Mouse (Mus musculus) midbrain, embryonic 13.5 days (tissue): Measurements from ENCODE around the gene Ptprm. TPM values are rescaled to one million over a fixed set of nuclear protein-coding genes. Genes with fewer than 3 reads are reported as not detected.

Source experiments
- ATAC-seq: fragments of 200-750 bp; cut with Nextera tagmentation; 2 replicates; pipeline ENCODE4 v1.8.0; 2017; ENCODE audit warnings: mild to moderate bottlenecking, moderate TSS enrichment, moderate library complexity
- H3K27ac ChIP-seq: fragments of 300-500 bp; sonication (generic); 2 replicates; pipeline ENCODE4 v1.5.1; 2015; ENCODE audit warnings: inconsistent platforms, mild to moderate bottlenecking, moderate library complexity
- H3K27me3 ChIP-seq: fragments of 300-500 bp; sonication (generic); 2 replicates; pipeline ENCODE4 v1.6.1; 2015; ENCODE audit warnings: mild to moderate bottlenecking, inconsistent platforms
- H3K36me3 ChIP-seq: fragments of 300-500 bp; sonication (generic); 2 replicates; pipeline ENCODE4 v1.6.1; 2015; ENCODE audit warnings: mild to moderate bottlenecking, inconsistent platforms
- H3K4me1 ChIP-seq: fragments of 300-500 bp; sonication (generic); replicated peaks from 2 replicates; pipeline ENCODE4 v1.6.1; 2015; ENCODE audit warnings: inconsistent platforms
- H3K4me2 ChIP-seq: fragments of 300-500 bp; sonication (generic); replicated peaks from 2 replicates; pipeline ENCODE4 v1.6.1; 2015; ENCODE audit warnings: moderate library complexity, mild to moderate bottlenecking, inconsistent platforms
- H3K4me3 ChIP-seq: fragments of 300-500 bp; sonication (generic); replicated peaks from 2 replicates; pipeline ENCODE4 v1.5.1; 2015; ENCODE audit warnings: mild to moderate bottlenecking, inconsistent platforms
- H3K9ac ChIP-seq: fragments of 300-500 bp; sonication (generic); replicated peaks from 2 replicates; pipeline ENCODE4 v1.6.1; 2015; ENCODE audit warnings: mild to moderate bottlenecking, inconsistent platforms
- H3K9me3 ChIP-seq: fragments of 300-500 bp; sonication (generic); 2 replicates; pipeline ENCODE4 v1.6.1; 2016; ENCODE audit warnings: mild to moderate bottlenecking, inconsistent platforms
- WGBS: fragments of 180-500 bp; shearing (Covaris S2); methylation state at CpG from one replicate; pipeline ENCODE4 v1.1.7; 2015; 5-methylcytosine and 5-hydroxymethylcytosine counted together
- polyA plus RNA-seq: library from polyadenylated mRNA; unstranded; fragments of >200 nt; fragmentation: Nextera tagmentation; extraction: Ambion mirVana; gene quantifications from 2 replicates; pipeline ENCODE4 v1.2.1, GENCODE M21; 2015

Gene Ptprm
- polyA plus RNA-seq, 1 experiment from 2014 or later, result 10.6 TPM

DNA sequence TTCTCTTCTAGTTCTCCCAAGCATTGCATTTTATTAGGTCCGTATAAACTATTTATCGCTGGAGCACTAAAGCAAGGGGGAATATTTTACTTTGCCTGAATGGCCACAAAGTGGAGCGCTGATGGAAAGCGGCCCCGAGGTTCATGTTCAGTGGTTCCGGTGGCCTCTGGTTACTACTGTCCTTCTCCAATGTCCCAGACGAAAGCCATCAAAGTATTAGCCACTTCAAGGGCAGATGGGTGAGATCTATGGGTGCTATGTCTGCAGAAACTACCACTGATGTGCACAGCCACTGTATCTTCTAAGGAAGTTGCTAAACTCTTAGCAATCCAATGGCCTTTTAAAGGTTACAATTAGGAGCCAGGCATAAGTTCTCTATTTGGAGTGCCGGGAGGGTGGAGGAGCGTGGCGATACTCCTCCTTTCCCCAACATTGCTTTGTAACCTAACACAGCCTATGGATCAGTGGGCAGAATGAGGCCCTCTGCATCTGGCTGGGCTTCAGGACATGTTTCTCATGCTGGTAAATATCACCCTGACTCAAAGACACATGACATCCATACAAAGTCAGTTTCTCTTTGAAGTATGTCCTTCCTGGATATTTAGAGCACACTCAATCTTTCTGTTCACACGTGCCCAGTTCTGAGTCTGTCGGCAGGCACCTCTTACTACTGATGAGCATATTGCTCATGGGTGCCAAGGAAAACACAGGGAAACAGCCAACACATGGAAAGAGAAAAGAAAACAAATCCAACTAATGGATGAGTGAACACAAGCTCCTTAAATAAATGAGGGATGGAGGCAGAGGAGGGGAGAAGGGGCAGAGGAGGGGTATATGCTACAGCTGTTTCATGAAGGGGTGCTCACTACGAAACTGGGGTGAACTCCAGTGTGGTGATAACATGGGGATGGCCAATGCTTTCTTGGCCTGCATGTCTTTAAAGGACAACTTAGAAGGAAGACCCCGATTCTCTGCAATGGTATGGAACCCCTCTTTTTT, 584.6 kb downstream of the Ptprm start:
- Histone ChIP-seq H3K9ac (no peak overlapping the region), H3K4me2 (no peak overlapping the region), H3K27me3 (no peaks in the 10 kb centered on the region), H3K4me3 (no peak overlapping the region), H3K4me1 (peaks cover 14% of the 10 kb centered on the region), H3K36me3 (no peaks in the 10 kb centered on the region), H3K9me3 (no peaks in the 10 kb centered on the region), H3K27ac (no peak overlapping the region)
- 85% methylated on average over 14 of the region's 14 CpGs for WGBS
- ATAC-seq, result no peak

DNA sequence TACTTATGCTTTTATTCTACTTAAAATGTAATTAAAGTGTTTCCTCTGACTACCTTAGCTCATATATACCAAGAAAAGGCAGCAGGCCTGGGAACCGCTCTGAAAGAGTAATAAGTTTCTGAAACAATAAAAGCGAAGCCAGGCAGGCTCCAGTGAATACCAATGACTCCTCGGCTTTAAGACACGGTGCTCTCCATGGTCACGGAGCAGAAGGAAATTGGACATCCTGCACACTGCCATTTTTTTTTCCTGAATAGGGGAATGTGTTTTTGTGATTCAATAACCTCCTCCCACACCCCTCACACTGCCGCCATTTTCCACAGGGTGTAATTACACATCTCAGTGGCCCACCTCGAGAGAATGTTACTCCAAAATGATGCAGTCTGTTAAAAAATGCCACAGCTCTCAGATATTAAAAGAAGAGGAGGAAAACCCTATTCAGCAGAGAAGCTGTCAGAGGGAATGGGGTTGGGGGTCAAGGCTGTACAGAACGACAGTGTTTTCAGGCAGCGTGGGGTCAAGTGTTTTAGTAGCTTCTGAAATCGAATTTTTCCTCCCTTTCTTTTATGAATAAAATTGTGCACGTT, 585.5 kb downstream of the Ptprm start:
- no peaks in the 10 kb centered on the region for H3K27me3 ChIP-seq
- H3K4me2 ChIP-seq, result no peak overlapping the region
- H3K27ac ChIP-seq, result no peak overlapping the region
- ATAC-seq, result peak; percentile 55
- 27% methylated on average over 11 of the region's 11 CpGs for WGBS
- H3K36me3 ChIP-seq, result no peaks in the 10 kb centered on the region
- H3K4me1 ChIP-seq, result peaks cover 14% of the 10 kb centered on the region
- no peaks in the 10 kb centered on the region for H3K9me3 ChIP-seq
- H3K9ac ChIP-seq, result no peak overlapping the region
- no peak overlapping the region for H3K4me3 ChIP-seq

DNA sequence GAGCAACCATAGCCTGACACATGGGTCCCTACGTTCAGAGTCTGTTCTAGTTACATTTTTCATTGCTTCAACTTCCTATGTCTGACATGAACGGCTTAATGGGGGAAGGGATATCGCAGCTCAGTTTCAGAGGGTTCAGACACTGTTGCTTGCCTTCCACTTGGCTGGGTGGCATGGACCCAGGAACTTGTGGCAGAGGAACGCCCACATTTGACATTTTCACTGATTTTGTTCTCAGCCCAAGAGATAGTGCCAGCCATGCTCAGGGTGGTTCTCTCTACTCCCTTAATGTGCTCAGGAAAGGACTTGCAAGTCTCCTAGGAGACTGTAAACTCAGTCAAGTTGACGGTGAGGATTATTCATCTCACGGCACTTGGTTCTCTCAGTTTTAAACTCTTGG, 588.1 kb downstream of the Ptprm start:
- Histone ChIP-seq H3K27me3 (no peaks in the 10 kb centered on the region), H3K9ac (no peak overlapping the region), H3K9me3 (no peaks in the 10 kb centered on the region), H3K4me3 (no peak overlapping the region), H3K27ac (no peak overlapping the region), H3K4me2 (no peak overlapping the region), H3K36me3 (no peaks in the 10 kb centered on the region), H3K4me1 (peaks cover 29% of the 10 kb centered on the region)
- 90% methylated on average over 6 of the region's 6 CpGs for WGBS
- ATAC-seq, result no peak

DNA sequence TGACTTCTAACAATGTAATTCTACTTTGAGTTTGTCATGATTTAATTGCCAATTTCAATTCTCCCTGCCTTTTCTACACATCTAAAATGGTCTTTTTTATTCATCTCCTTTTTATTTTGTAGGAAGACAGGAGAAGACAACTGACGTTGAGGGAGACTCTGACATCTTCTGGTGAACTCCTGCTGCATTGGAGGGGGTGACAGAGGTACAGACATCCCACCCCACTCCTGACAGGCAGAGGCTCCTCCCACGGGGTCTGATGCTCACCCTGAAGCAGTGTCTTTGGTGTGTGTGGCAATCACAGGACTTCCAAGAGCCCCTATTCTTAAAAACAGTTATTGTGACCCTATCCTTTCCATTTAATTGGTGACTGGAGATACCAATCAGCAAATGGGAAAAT, 589.8 kb downstream of the Ptprm start:
- Histone ChIP-seq H3K4me1 (peaks cover 30% of the 10 kb centered on the region), H3K27me3 (no peaks in the 10 kb centered on the region), H3K9ac (no peak overlapping the region), H3K36me3 (no peaks in the 10 kb centered on the region), H3K4me3 (no peak overlapping the region), H3K27ac (no peak overlapping the region), H3K9me3 (no peaks in the 10 kb centered on the region), H3K4me2 (no peak overlapping the region)
- WGBS, result 64% methylated on average over 2 of the region's 2 CpGs
- ATAC-seq, result no peak

DNA sequence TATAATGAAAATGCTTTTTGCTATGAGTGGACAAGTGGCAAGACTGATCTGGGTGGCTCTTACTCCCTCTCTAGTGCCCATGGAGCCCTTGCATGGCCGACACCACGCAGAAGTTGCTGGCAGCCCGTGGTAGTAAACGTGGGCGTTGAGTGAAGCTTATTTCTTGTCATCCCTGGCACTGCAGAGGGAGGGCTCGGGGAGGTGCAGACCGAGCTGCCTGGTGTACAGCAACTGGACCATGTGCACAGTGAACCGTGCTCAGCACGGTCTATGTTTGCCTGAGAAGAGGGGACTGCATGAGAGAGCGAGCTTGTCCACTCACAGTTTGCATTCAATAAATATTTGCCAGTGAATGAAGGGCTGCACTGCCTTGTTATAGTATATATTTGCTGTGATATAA, 591.5 kb downstream of the Ptprm start:
- Histone ChIP-seq H3K27me3 (no peaks in the 10 kb centered on the region), H3K4me1 (peaks cover 18% of the 10 kb centered on the region), H3K27ac (no peak overlapping the region; the same call in 1 of the 2 replicates), H3K4me2 (no peak overlapping the region), H3K9me3 (no peaks in the 10 kb centered on the region), H3K4me3 (no peak overlapping the region), H3K9ac (no peak overlapping the region), H3K36me3 (no peaks in the 10 kb centered on the region)
- no peak for ATAC-seq
- WGBS, result 87% methylated on average over 10 of the region's 10 CpGs

DNA sequence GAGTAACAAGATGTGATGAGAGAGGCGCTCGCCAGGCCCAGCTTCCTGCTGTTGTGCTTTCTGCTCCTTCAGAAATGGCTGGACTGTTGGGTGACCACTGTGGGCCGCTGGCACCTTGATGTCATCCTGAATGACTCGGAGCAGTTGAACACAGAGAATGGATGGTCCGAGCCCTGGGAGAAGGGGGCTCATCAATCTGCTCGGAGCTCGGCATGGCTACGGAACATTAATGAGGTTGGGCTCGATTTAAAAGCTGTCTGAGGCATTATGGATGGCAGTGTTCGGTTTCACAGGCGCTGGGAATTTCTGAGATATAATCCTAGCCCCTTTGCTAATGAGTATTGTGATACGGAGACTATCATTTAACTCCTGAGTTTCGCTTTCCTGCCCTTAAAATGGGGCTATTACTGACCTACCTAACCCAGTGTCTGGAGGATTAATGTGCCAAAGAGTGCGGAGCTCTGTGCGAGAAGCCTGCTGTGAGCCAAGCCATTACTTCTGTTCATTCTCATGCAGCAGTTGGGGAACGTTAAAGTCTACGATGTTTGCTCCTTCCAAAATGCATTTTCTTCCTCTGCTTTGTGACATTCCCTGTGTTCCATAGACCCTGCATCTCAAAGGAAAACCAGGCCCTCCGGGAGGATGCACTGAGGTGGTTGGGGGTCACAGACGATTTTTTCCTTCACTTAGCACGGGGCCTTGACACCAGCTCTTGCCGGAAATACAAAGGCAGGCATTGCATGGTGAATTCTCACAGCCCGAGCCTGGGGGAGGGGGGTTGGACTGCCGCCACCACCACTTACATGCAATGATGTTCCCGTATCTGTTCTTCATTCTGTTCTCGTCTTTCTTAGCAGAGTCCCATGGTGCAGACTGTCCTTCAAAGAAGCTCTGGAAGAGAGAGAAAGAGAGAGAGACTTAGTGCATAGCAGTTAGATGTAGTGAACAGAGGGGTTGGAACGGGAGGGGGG, 592.6 kb downstream of the Ptprm start:
- Histone ChIP-seq H3K36me3 (no peaks in the 10 kb centered on the region), H3K4me2 (peak overlapping the region; percentile 26), H3K27me3 (no peaks in the 10 kb centered on the region), H3K4me3 (no peak overlapping the region), H3K9me3 (no peaks in the 10 kb centered on the region), H3K4me1 (peaks cover 29% of the 10 kb centered on the region), H3K9ac (no peak overlapping the region), H3K27ac (peak overlapping the region; percentile 47; the same call in 1 of the 2 replicates)
- ATAC-seq, result peak; percentile 51
- 46% methylated on average over 26 of the region's 26 CpGs for WGBS

DNA sequence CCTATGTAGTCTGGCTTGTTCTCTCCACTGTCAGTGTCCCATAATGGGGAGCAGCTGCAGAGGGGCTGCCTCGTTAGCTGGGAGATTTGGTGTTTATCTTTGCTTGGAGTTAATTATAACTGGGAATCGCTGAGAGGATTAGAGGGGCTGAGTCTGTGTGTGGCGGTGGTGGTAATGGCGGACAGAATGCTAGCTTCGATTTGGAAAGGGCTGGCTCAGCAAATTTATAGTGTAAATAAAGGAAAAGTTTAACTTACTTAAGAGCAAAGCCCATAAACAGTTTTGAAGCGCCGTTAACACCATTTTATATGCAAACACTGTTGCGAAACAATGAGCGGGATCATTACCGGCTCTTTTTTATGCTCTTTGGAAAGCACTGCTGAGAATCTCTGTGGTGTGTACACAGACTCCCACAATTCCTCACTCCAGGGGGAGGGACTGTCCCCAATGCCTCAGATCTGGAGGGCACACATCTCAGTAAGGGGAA, 597.2 kb downstream of the Ptprm start:
- peak overlapping the region; percentile 23 for H3K4me2 ChIP-seq

DNA sequence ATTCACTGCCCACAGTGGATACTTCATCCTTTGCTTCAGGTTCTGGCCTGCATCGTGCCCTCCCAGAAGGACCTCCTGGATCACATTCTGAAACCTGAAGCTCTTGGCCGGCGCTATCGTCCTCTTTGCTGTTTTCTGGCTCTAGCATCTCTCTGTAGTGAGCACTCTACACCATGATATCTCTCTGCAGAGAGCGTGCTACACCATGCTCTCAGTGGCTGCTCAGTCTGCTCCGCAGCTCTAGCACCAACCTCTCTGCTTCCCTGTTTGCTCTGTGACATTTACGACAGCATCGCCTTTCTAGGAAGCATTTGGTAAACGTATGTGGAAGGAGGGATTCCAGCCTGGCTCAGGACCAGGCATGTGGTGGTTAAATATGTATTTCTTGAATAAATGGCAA, 597.8 kb downstream of the Ptprm start:
- no peaks in the 10 kb centered on the region for H3K9me3 ChIP-seq
- ATAC-seq, result no peak
- peaks cover 34% of the 10 kb centered on the region for H3K4me1 ChIP-seq
- H3K36me3 ChIP-seq, result no peaks in the 10 kb centered on the region
- H3K4me2 ChIP-seq, result peak overlapping the region; percentile 23; the same call in 1 of the 2 replicates
- H3K27me3 ChIP-seq, result no peaks in the 10 kb centered on the region
- H3K9ac ChIP-seq, result 0 out of 2 replicates have a peak overlapping the region, but pooled peaks have one; percentile 14
- H3K4me3 ChIP-seq, result no peak overlapping the region
- WGBS, result 75% methylated on average over 9 of the region's 9 CpGs
- peak overlapping the region; percentile 46; the same call in 1 of the 2 replicates for H3K27ac ChIP-seq

More for the DNA sequence above, 597.2 kb downstream of the Ptprm start:
- H3K27ac ChIP-seq, result peak overlapping the region; percentile 46
- no peaks in the 10 kb centered on the region for H3K36me3 ChIP-seq
- no peaks in the 10 kb centered on the region for H3K9me3 ChIP-seq
- peak; percentile 84 for ATAC-seq
- H3K9ac ChIP-seq, result no peak overlapping the region
- no peak overlapping the region for H3K4me3 ChIP-seq
- H3K27me3 ChIP-seq, result no peaks in the 10 kb centered on the region
- 42% methylated on average over 10 of the region's 10 CpGs for WGBS
- peaks cover 40% of the 10 kb centered on the region for H3K4me1 ChIP-seq

DNA sequence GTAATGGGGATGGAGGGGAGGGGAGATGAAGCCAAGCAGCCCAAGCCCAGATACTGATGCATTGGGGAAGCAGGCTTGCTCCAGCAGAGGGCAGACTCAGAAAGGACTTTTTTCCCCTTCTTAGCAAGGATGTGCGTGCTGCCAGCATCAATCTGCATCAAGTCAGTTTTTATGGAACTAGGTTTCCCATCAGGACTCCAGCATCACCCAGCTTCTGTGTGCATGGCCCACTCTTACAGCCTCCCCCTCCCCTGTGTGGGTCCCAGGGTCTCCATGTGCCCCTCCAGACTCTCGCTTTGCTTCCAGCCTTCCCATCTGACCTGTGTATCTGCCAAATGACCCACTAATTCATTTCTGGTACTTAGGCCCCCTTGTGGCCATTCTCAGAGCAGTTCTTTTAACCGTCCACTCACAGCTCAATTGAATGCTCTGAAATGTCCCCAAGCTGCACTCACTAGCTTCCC, 599.0 kb downstream of the Ptprm start:
- H3K36me3 ChIP-seq, result no peaks in the 10 kb centered on the region
- no peak overlapping the region for H3K27ac ChIP-seq
- peaks cover 29% of the 10 kb centered on the region for H3K4me1 ChIP-seq
- peak; percentile 60; the same call in 1 of the 2 replicates for ATAC-seq
- no peaks in the 10 kb centered on the region for H3K27me3 ChIP-seq
- H3K4me2 ChIP-seq, result no peak overlapping the region
- WGBS, result 17% methylated on average over 3 of the region's 3 CpGs
- no peak overlapping the region for H3K4me3 ChIP-seq
- H3K9me3 ChIP-seq, result no peaks in the 10 kb centered on the region
- no peak overlapping the region for H3K9ac ChIP-seq

DNA sequence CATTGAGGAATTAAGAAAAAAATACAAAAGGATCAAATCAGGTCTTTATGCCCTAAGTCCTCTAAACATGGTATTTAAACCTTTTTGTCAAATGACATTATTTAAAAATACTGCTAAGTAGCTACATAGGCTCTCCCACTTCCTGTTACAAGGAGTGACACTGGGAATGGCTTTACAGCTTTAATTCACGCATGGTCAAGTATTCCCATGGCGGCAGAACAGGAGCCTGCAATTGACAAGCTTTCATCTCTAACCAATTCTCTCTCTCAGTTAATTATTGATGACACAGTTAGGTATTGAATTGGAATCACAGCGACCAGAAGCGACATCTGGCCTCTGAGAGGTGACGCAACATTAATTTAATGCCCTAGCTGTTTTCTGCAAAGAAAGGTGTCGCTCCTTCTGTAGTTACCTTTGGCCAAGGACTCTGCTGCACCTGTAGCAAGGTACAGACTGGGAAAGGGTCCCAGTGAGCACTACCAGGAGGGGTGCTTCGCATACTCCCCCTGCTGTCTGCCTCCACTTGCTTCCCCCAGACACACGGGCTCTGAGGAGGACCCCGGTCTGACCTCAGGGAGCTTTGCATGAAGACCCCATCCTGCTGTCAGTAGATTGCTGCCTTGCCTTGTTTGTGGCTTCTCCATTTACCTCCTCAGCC, 599.9 kb downstream of the Ptprm start:
- peak overlapping the region; percentile 14; the same call in 1 of the 2 replicates for H3K27ac ChIP-seq

DNA sequence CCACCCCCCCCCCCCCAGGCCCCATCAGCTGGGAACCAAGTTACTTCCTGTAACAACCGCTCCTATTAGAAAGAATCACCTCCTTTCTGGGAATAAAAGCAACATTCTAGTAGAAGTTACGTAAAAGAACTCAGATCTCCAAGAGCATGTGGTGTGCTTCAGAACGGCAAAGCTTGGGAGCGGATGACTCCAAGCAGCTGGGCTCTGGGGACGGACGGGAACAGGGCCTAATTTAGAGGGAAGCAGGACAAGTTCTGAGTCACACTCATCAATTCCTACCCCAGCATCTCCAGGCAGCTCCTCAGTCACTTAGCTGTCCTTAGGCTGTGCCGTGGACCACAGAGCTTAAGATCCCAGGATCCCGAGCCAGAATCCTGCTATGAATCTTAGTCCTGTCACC, 602.5 kb downstream of the Ptprm start:
- Histone ChIP-seq H3K9me3 (no peaks in the 10 kb centered on the region), H3K9ac (no peak overlapping the region), H3K4me2 (no peak overlapping the region), H3K27me3 (no peaks in the 10 kb centered on the region), H3K36me3 (no peaks in the 10 kb centered on the region), H3K4me1 (peaks cover 19% of the 10 kb centered on the region), H3K27ac (no peak overlapping the region), H3K4me3 (no peak overlapping the region)
- no peak for ATAC-seq
- WGBS, result 95% methylated on average over 8 of the region's 8 CpGs

More for the DNA sequence above, 599.9 kb downstream of the Ptprm start:
- no peak for ATAC-seq
- Histone ChIP-seq H3K9ac (no peak overlapping the region), H3K9me3 (no peaks in the 10 kb centered on the region), H3K4me2 (no peak overlapping the region), H3K36me3 (no peaks in the 10 kb centered on the region), H3K4me1 (peaks cover 29% of the 10 kb centered on the region), H3K4me3 (no peak overlapping the region), H3K27me3 (no peaks in the 10 kb centered on the region)
- 73% methylated on average over 9 of the region's 9 CpGs for WGBS
